8 mouse cellular contexts compared by ENCODE assay signal in genomic region chr10:87858013-87858806, GRCm38 (mm10). TPM values are rescaled to one million over a fixed set of nuclear protein-coding genes. Genes with fewer than 3 reads are reported as not detected.
A peak's percentile ranks its signal among the peaks of the same experiment; 100 is the strongest.
DNase-seq lines count a peak whose midpoint lies in the region; ATAC-seq and TF ChIP-seq lines count a peak whose summit lies in the region.

Igf1 (plus strand) TSS chr10:87858265.

- peaks cover 18 to 47% of the 10 kb centered on the region in 2 experiments for H3K4me1 ChIP-seq in CH12.LX (ENCODE audit: control insufficient read depth in 1 of 2, insufficient read depth in 2 of 2)
- H3K4me1 ChIP-seq in forebrain, embryonic 16.5 days (replicated peaks; ENCODE audit: control insufficient read depth, insufficient read depth, low read length): peaks cover 21% of the 10 kb centered on the region
- H3K4me1 ChIP-seq in intestine, embryonic 14.5 days (replicated peaks; ENCODE audit: control insufficient read depth, insufficient read depth, low read length): peaks cover 24% of the 10 kb centered on the region
- H3K4me1 ChIP-seq in neural tube, embryonic 14.5 days (ENCODE audit: control insufficient read depth, insufficient read depth, low read length): peaks cover 5% of the 10 kb centered on the region; the same call in 1 of the 2 replicates

- TF ChIP-seq EP300 in CH12.LX (IDR thresholded peaks at IDR 0.05; ENCODE audit: low read length): no peak

- H3K9ac ChIP-seq in CH12.LX (ENCODE audit: insufficient read depth, low read depth): no peak within 1 kb of the TSS
- no peak within 1 kb of the TSS for H3K9ac ChIP-seq in forebrain, embryonic 16.5 days (replicated peaks; ENCODE audit: low read depth, low read length)
- no peak within 1 kb of the TSS for H3K9ac ChIP-seq in intestine, embryonic 14.5 days (ENCODE audit: low read length)
- H3K9ac ChIP-seq in neural tube, embryonic 14.5 days (replicated peaks; ENCODE audit: low read depth, low read length): no peak within 1 kb of the TSS

- dilution Hi-C loops in CH12.LX (cut with MboI; ENCODE audit: extremely low pct_ligation_motif_present, extremely low pct_unique_long_range_greater_than_20kb, low sequenced_read_pairs): no loop called here

- no peak for ATAC-seq in forebrain, embryonic 16.5 days
- 0 out of 2 replicates have a peak, but pooled peaks have one; percentile 38 for ATAC-seq in intestine, embryonic 14.5 days (replicated peaks; ENCODE audit: low FRiP score, low TSS enrichment, low read depth)
- no peak for ATAC-seq in neural tube, embryonic 14.5 days (ENCODE audit: low read depth)

- TF ChIP-seq POLR2A in CH12.LX (IDR thresholded peaks at IDR 0.05; ENCODE audit: low read depth, low read length): no peak

- in situ Hi-C loops in CH12.LX (cut with MboI; ENCODE audit: low pct_ligation_motif_present, low pct_unique_long_range_greater_than_20kb, low sequenced_read_pairs): loop anchor here (10.0 kb wide), 1 partner anchor 467 kb away; no protein-coding TSS in a partner anchor

- H3K9me3 ChIP-seq in CH12.LX (replicated peaks; ENCODE audit: low read length): no peaks in the 10 kb centered on the region
- no peaks in the 10 kb centered on the region for H3K9me3 ChIP-seq in forebrain, embryonic 16.5 days (ENCODE audit: control insufficient read depth, low read length)
- H3K9me3 ChIP-seq in intestine, embryonic 14.5 days (ENCODE audit: control insufficient read depth, low read length): peaks cover 6% of the 10 kb centered on the region; the same call in 1 of the 2 replicates
- H3K9me3 ChIP-seq in neural tube, embryonic 14.5 days (ENCODE audit: control insufficient read depth, low read length): no peaks in the 10 kb centered on the region

- H3K27ac ChIP-seq in CH12.LX (ENCODE audit: insufficient read depth, low read depth): no peak within 1 kb of the TSS
- no peak within 1 kb of the TSS for H3K27ac ChIP-seq in forebrain, embryonic 16.5 days (ENCODE audit: low read length)
- H3K27ac ChIP-seq in intestine, embryonic 14.5 days (ENCODE audit: low read depth): peak within 1 kb of the TSS; percentile 84; the same call in 1 of the 2 replicates
- no peak within 1 kb of the TSS for H3K27ac ChIP-seq in neural tube, embryonic 14.5 days (ENCODE audit: low read depth, low read length)

- H3K4me3 ChIP-seq in CH12.LX (replicated peaks in 1 of 3; ENCODE audit: low read depth in 2 of 3, low read length in 2 of 3, poor library complexity in 1 of 3): no peak within 1 kb of the TSS
- H3K4me3 ChIP-seq in forebrain, embryonic 16.5 days (replicated peaks; ENCODE audit: low read length): no peak within 1 kb of the TSS; the same call in 1 of the 2 replicates
- peak within 1 kb of the TSS; percentile 50 for H3K4me3 ChIP-seq in intestine, embryonic 14.5 days (ENCODE audit: low read depth, low read length)
- H3K4me3 ChIP-seq in neural tube, embryonic 14.5 days (ENCODE audit: low read depth, low read length): peak within 1 kb of the TSS; percentile 35; the same call in 1 of the 2 replicates

- peak within 1 kb of the TSS; percentile 29 for H3K4me2 ChIP-seq in CH12.LX (ENCODE audit: insufficient read depth, low read depth, poor library complexity, severe bottlenecking)
- peak within 1 kb of the TSS; percentile 74 for H3K4me2 ChIP-seq in forebrain, embryonic 16.5 days (ENCODE audit: low read length)
- H3K4me2 ChIP-seq in intestine, embryonic 14.5 days (ENCODE audit: low read length): peak within 1 kb of the TSS; percentile 69
- peak within 1 kb of the TSS; percentile 65; the same call in 1 of the 2 replicates for H3K4me2 ChIP-seq in neural tube, embryonic 14.5 days (ENCODE audit: low read depth, low read length)

- no peak for DNase-seq in frontal cortex, adult 2 months (ENCODE audit: extremely low spot score in 1 of 2, low spot score in 1 of 2)
- DNase-seq in frontal cortex, postnatal 10 days (ENCODE audit: low spot score in 2 of 2): no peak
- DNase-seq in CH12.LX (ENCODE audit: extremely low read depth): no peak
- DNase-seq in intestine, embryonic 14.5 days (ENCODE audit: low spot score): no peak
- DNase-seq in frontal cortex, postnatal 25 days (ENCODE audit: low spot score in 2 of 2): no peak
- DNase-seq in cerebellum, postnatal 36 days: no peak

- WGBS in forebrain, embryonic 16.5 days: 39% methylated on average over 5 of the region's 5 CpGs
- 25% methylated on average over 5 of the region's 5 CpGs for WGBS in intestine, embryonic 14.5 days
- WGBS in neural tube, embryonic 14.5 days: 41% methylated on average over 5 of the region's 5 CpGs

- no peak for TF ChIP-seq CTCF in CH12.LX (conservative IDR thresholded peaks at IDR 0.05 in 1 of 2, IDR thresholded peaks at IDR 0.05 in 1 of 2; ENCODE audit: low read depth in 2 of 2, low read length in 2 of 2)

- H3K36me3 ChIP-seq in CH12.LX (replicated peaks in 1 of 2; ENCODE audit: control insufficient read depth in 1 of 2, insufficient read depth in 1 of 2, low read length in 1 of 2): no peaks in the 10 kb centered on the region
- no peaks in the 10 kb centered on the region for H3K36me3 ChIP-seq in forebrain, embryonic 16.5 days (ENCODE audit: control insufficient read depth, insufficient read depth)
- H3K36me3 ChIP-seq in intestine, embryonic 14.5 days (ENCODE audit: control insufficient read depth, insufficient read depth, low read length): no peaks in the 10 kb centered on the region
- no peaks in the 10 kb centered on the region for H3K36me3 ChIP-seq in neural tube, embryonic 14.5 days (ENCODE audit: control insufficient read depth, insufficient read depth, low read length)

- no peaks in the 10 kb centered on the region for H3K79me2 ChIP-seq in CH12.LX (replicated peaks; ENCODE audit: control insufficient read depth, extremely low read depth, insufficient read depth, poor library complexity, severe bottlenecking)

- H3K27me3 ChIP-seq in CH12.LX (replicated peaks): peaks cover 5% of the 10 kb centered on the region
- peaks cover 11% of the 10 kb centered on the region; the same call in 1 of the 2 replicates for H3K27me3 ChIP-seq in forebrain, embryonic 16.5 days (replicated peaks; ENCODE audit: control insufficient read depth, insufficient read depth, low read length)
- no peaks in the 10 kb centered on the region for H3K27me3 ChIP-seq in intestine, embryonic 14.5 days (replicated peaks; ENCODE audit: control insufficient read depth, insufficient read depth, low read length)
- H3K27me3 ChIP-seq in neural tube, embryonic 14.5 days (ENCODE audit: control insufficient read depth, insufficient read depth, low read length): no peaks in the 10 kb centered on the region

- TF ChIP-seq RAD21 in CH12.LX (IDR thresholded peaks at IDR 0.05; ENCODE audit: low read depth, low read length): no peak

TF ChIP-seq in CH12.LX, 34 proteins besides CTCF, POLR2A, EP300 and RAD21:
- TF ChIP-seq ETS1 (conservative IDR thresholded peaks at IDR 0.05; ENCODE audit: low read depth, low read length) (0 out of 2 replicates have a peak, but pooled peaks have one; percentile 5), E2F4 (IDR thresholded peaks at IDR 0.05; ENCODE audit: insufficient replicate concordance, low read depth, low read length) (no peak), ZNF384 (IDR thresholded peaks at IDR 0.05; ENCODE audit: low read depth, low read length) (no peak)

RNA-seq across cellular contexts. Expression of gene Igf1, which starts in this region (rescaled TPM):
- polyA plus RNA-seq in frontal cortex, adult 2 months (2012; rRNA removed): 12.0 and 12.6 TPM in 2 replicates
- total RNA-seq in CH12.LX (2012; rRNA removed) (not detected in 2 replicates), CH12.LX (2014; rRNA removed) (not detected in 2 replicates)
- polyA plus RNA-seq in CH12.LX (2012; ENCODE audit: insufficient read length, low read depth): 0.23 TPM in 1 of 2 replicates, not detected in the other
- polyA plus RNA-seq in forebrain, embryonic 16.5 days (2015; fragmentation: Nextera tagmentation; extraction: Ambion mirVana): 7.2 and 9.0 TPM in 2 replicates
- 39.3 and 49.9 TPM in 2 replicates for polyA plus RNA-seq in intestine, embryonic 14.5 days (2014; fragmentation: Nextera tagmentation; extraction: Ambion mirVana)
- 25.7 and 31.1 TPM in 2 replicates for polyA plus RNA-seq in neural tube, embryonic 14.5 days (2014; fragmentation: Nextera tagmentation; extraction: Ambion mirVana)

Comparison
In these comparisons a context has a peak if more than half of its experiments do, and no peak if none do; other contexts are left out.
1. H3K4me3 ChIP-seq: peak in intestine, embryonic 14.5 days (single experiment) and neural tube, embryonic 14.5 days (single experiment); none in CH12.LX (0 of 3) and forebrain, embryonic 16.5 days (single experiment).
2. Peak in every context shown above with its lines, with median percentiles within 50 percentile points of each other: H3K4me2 ChIP-seq.